ENCODE assay signal across 8 mouse cellular contexts in the genomic region with DNA sequence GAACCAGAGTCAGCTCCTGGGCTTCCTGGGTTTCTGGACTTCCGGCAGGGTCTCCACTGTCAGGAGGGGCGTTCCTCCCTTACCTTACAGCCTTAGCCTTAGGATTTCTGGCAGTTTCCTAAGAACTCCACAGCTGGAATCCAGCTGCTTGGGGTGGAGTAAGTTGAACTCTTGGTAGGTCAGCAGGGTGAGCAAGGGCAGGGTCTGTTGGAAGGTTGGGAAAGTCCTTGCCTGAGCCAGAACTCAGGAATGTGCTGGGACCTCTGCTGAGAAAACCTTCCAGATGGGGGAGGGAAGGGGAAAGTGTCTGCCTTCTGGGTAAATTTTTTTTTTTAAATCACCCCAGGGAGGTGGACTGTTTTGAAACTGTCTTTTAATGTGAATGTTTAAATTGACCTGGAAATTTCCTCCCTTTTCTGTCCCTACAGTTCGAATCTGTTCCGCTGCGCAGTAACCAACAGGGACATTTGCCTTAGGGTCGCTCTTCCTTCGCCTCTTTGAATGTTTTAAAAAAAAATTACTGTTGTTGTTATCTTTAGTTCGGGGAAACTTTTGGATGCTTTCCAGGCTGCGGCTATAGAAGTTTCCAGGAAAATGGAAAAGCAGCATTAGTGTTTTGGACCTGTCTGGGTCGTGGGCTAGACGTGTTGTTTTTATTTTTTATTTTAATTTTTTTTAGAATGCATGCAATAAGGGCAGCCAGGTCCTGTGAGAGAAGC. TPM values are rescaled to one million over a fixed set of nuclear protein-coding genes. Genes with fewer than 3 reads are reported as not detected.
A peak's percentile ranks its signal among the peaks of the same experiment; 100 is the strongest.
DNase-seq lines count a peak whose midpoint lies in the region; TF ChIP-seq lines count a peak whose summit lies in the region.
"Had no signal": no experiment of that assay in that cellular context is flagged by ENCODE, and none has a peak within 500 bp of the region (broad histone marks: within the 10 kb centered on the region; RNA-seq: fewer than 3 reads in every experiment).

No protein-coding gene starts in this region.

- peaks cover 59% of the 10 kb centered on the region for H3K4me1 ChIP-seq in heart, embryonic 10.5 days
- H3K4me1 ChIP-seq in olfactory bulb, adult 2 months (ENCODE audit: control insufficient read depth, insufficient read depth, low read length) = peaks cover 38% of the 10 kb centered on the region

- H3K27me3 ChIP-seq in heart, embryonic 10.5 days (ENCODE audit: insufficient read depth, poor library complexity, severe bottlenecking) = no peaks in the 10 kb centered on the region
- H3K27me3 ChIP-seq: midbrain, embryonic 12.5 days had no signal

- DNase-seq in 3T3-L1 (ENCODE audit: low read depth, low spot score) = peak; percentile 95
- DNase-seq in Muller cell, postnatal 12 days (ENCODE audit: inconsistent ontology term) = peak; percentile 14
- DNase-seq in heart, embryonic 10.5 days (ENCODE audit: low spot score) = no peak
- peak; percentile 72 for DNase-seq in kidney, postnatal 14 days
- no peak for DNase-seq in layer of hippocampus, postnatal 14 days (ENCODE audit: low spot score in 2 of 2)
- no peak for DNase-seq in right cerebral cortex, postnatal 36 days (ENCODE audit: low spot score in 2 of 2)

- no peaks in the 10 kb centered on the region for H3K9me3 ChIP-seq in heart, embryonic 10.5 days
- H3K9me3 ChIP-seq: midbrain, embryonic 12.5 days had no signal

- no peak for TF ChIP-seq POLR2A in olfactory bulb, adult 2 months (IDR thresholded peaks at IDR 0.05; ENCODE audit: insufficient read depth, low read depth, low read length)

- no peak overlapping the region for H3K4me3 ChIP-seq in heart, embryonic 10.5 days
- no peak overlapping the region for H3K4me3 ChIP-seq in olfactory bulb, adult 2 months (ENCODE audit: insufficient read depth, low read depth, low read length)
- H3K4me3 ChIP-seq: midbrain, embryonic 12.5 days had no signal

- no peaks in the 10 kb centered on the region for H3K36me3 ChIP-seq in heart, embryonic 10.5 days
- H3K36me3 ChIP-seq: midbrain, embryonic 12.5 days had no signal

- no peak for TF ChIP-seq CTCF in olfactory bulb, adult 2 months (IDR thresholded peaks at IDR 0.05; ENCODE audit: insufficient read depth, low read depth, low read length)

- WGBS in heart, embryonic 10.5 days = 50% methylated on average over 11 of the region's 11 CpGs
- 39% methylated on average over 11 of the region's 11 CpGs for WGBS in olfactory bulb, adult 2 months

- peak overlapping the region; percentile 97 for H3K27ac ChIP-seq in heart, embryonic 10.5 days
- H3K27ac ChIP-seq in olfactory bulb, adult 2 months (ENCODE audit: insufficient read depth, low read depth, low read length) = 0 out of 2 replicates have a peak overlapping the region, but pooled peaks have one; percentile 32
- H3K27ac ChIP-seq: midbrain, embryonic 12.5 days had no signal

RNA-seq across cellular contexts. Expression of gene Irf2bpl, which starts 15.0 kb away (rescaled TPM):
- 28.7 and 35.3 TPM in 2 replicates for polyA plus RNA-seq in heart, embryonic 10.5 days (2016; fragmentation: Nextera tagmentation; extraction: Ambion mirVana)
- polyA plus RNA-seq in olfactory bulb, adult 2 months (2012; ENCODE audit: insufficient read depth, insufficient read length, low replicate concordance, missing spikeins) = not detected in 2 replicates
- 10 to 100 TPM; 64.9 to 65.1 TPM for total RNA-seq in layer of hippocampus, postnatal 14 days (2021)

RNA-seq across cellular contexts. Expression of gene Cipc, which starts 47.2 kb away (rescaled TPM):
- polyA plus RNA-seq in heart, embryonic 10.5 days (2016; fragmentation: Nextera tagmentation; extraction: Ambion mirVana) = 26.7 and 33.8 TPM in 2 replicates
- 112 TPM in 1 of 2 replicates, not detected in the other for polyA plus RNA-seq in olfactory bulb, adult 2 months (2012; ENCODE audit: insufficient read depth, insufficient read length, low replicate concordance, missing spikeins)
- total RNA-seq in layer of hippocampus, postnatal 14 days (2021) = 10 to 100 TPM; 60.4 to 63.6 TPM

Comparison
In these comparisons a context has a peak if more than half of its experiments do, and no peak if none do; other contexts are left out.
1. DNase-seq: peak in 3T3-L1 (single experiment), Muller cell, postnatal 12 days (single experiment) and kidney, postnatal 14 days (single experiment); none in heart, embryonic 10.5 days (single experiment), layer of hippocampus, postnatal 14 days (0 of 2) and right cerebral cortex, postnatal 36 days (0 of 2).
2. RNA of gene Irf2bpl, which starts 15.0 kb away (polyA plus RNA-seq): 28.7 to 35.3 TPM in heart, embryonic 10.5 days; not detected in olfactory bulb, adult 2 months; every median in the first group is over 10 times any median in the second.